Mouse (Mus musculus) liver (tissue): Measurements from ENCODE around the gene Crebrf.

Experiments used
- DNase-seq: peaks from one replicate; pipeline ENCODE4 v3.0.0-alpha.2; 2020; ENCODE audit warnings: mixed read lengths

Crebrf gene

GRCm38 (mm10) chr17:26715271-26715758 lies at the start of gene Crebrf:
TSS of gene Crebrf (plus strand) at chr17:26715650.
- DNase-seq = peak; percentile 98

GRCm38 (mm10) chr17:26671268-26671667 lies 44.2 kb upstream of the Crebrf start:
- DNase-seq = no peak

GRCm38 (mm10) chr17:26675845-26676244 lies 39.6 kb upstream of the Crebrf start:
- no peak for DNase-seq

- DNase-seq = peak; percentile 93
Observed at GRCm38 (mm10) chr17:26676252-26676615, 39.2 kb upstream of the Crebrf start.

- peak; percentile 77 for DNase-seq
Observed at GRCm38 (mm10) chr17:26676616-26677376, 38.7 kb upstream of the Crebrf start.

- peak; percentile 29 for DNase-seq
Observed at GRCm38 (mm10) chr17:26677711-26678637, 37.5 kb upstream of the Crebrf start.

GRCm38 (mm10) chr17:26681276-26681675 lies 34.2 kb upstream of the Crebrf start:
- no peak for DNase-seq

GRCm38 (mm10) chr17:26686334-26687000 lies 29.0 kb upstream of the Crebrf start:
- DNase-seq = no peak

GRCm38 (mm10) chr17:26688795-26689735 lies 26.4 kb upstream of the Crebrf start:
- DNase-seq = no peak

GRCm38 (mm10) chr17:26689810-26690209 lies 25.6 kb upstream of the Crebrf start:
- DNase-seq = no peak

GRCm38 (mm10) chr17:26690236-26690635 lies 25.2 kb upstream of the Crebrf start:
- no peak for DNase-seq

- DNase-seq = no peak
Observed at GRCm38 (mm10) chr17:26691110-26691509, 24.3 kb upstream of the Crebrf start.

GRCm38 (mm10) chr17:26693424-26693823 lies 22.0 kb upstream of the Crebrf start:
- no peak for DNase-seq

- DNase-seq = no peak
Observed at GRCm38 (mm10) chr17:26694171-26694570, 21.3 kb upstream of the Crebrf start.

- no peak for DNase-seq
Observed at GRCm38 (mm10) chr17:26695193-26695592, 20.3 kb upstream of the Crebrf start.

GRCm38 (mm10) chr17:26698846-26699245 lies 16.6 kb upstream of the Crebrf start:
- peak; percentile 30 for DNase-seq

GRCm38 (mm10) chr17:26699819-26700616 lies 15.4 kb upstream of the Crebrf start:
- DNase-seq = no peak

GRCm38 (mm10) chr17:26701565-26701964 lies 13.9 kb upstream of the Crebrf start:
- no peak for DNase-seq

GRCm38 (mm10) chr17:26702621-26703020 lies 12.8 kb upstream of the Crebrf start:
- no peak for DNase-seq

- DNase-seq = no peak
Observed at GRCm38 (mm10) chr17:26703671-26704070, 11.8 kb upstream of the Crebrf start.
